Mouse (Mus musculus) stomach, postnatal 0 days (tissue): Measurements from ENCODE around the gene Med31.

Source experiments
- CTCF ChIP-seq: IDR thresholded peaks from 2 replicates; pipeline ENCODE4 v1.5.1; 2016; ENCODE audit warnings: antibody characterized with exemption, low read depth, mild to moderate bottlenecking, moderate library complexity
- EP300 ChIP-seq: optimal IDR thresholded peaks from 2 replicates; pipeline ENCODE3; 2016; ENCODE audit warnings: antibody characterized with exemption

GRCm38 (mm10) chr11:72163198-72163597 lies 52.2 kb downstream of the Med31 start:
- TF ChIP-seq CTCF (no peak), EP300 (no peak)
